Mouse (Mus musculus): Measurements from ENCODE around the gene Rab34. TPM values are rescaled to one million over a fixed set of nuclear protein-coding genes. Genes with fewer than 3 reads are reported as not detected.
A peak's percentile ranks its signal among the peaks of the same experiment; 100 is the strongest.

Gene Rab34
- 51.5 and 60.8 TPM in 2 replicates for polyA plus RNA-seq (2015; fragmentation: Nextera tagmentation; extraction: Ambion mirVana)

DNA sequence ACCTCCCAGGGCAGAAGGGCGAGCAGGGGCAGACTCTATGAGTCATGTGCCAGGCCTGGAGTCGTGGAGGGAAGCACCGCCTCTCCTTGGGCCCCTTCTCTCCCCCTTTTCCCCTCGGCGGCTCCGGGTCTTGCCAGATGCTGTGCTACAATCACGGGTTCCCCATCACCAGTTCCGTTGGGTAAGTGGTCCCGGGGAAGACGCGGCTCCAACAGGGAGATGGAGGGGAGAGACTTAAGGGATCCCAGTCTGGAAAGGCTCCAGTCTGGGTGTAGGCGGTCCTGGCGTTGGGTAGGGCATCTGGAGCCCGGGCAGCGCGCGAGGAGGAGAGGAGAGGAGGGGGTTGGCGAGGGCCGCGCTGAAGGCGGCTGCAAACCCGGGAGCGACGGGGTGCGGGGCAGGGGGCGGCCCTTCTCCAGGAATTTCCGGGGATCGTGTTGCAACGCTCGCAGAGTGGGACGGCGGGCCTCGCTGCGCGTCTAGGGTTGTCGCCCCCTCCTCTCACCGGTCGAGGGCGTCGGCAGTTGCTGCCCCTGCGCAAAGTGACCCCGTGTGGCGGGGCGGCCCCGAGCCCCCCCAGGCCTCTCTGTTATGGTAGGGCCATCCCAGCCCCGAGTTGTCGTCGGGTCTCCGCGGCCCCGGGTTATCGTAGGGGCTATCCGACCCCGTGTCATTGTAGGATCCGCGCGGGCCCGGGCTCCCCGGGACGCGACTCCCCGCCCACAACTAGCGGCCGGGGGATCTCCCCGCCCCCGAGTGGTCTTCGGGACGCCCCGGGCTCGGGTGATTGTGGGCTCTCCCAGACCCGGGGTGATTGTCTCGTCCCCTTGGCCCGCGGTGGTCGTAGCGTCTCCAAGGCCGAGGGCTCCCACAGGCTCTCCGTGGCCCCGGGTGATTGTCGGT is at the start of gene Rab34:
Gene Rab34 (plus strand): TSS at position 100 of the 903 bp plus-strand sequence.
- Histone ChIP-seq H3K9me3 (replicated peaks; ENCODE audit: control insufficient read depth, low read length) (no peaks in the 10 kb centered on the region), H3K9ac (ENCODE audit: low read length) (peak within 1 kb of the TSS; percentile 82), H3K27me3 (ENCODE audit: control insufficient read depth, insufficient read depth, low read length) (no peaks in the 10 kb centered on the region), H3K36me3 (ENCODE audit: control insufficient read depth, insufficient read depth) (peaks cover 16% of the 10 kb centered on the region), H3K4me1 (ENCODE audit: control insufficient read depth, insufficient read depth, low read length) (peaks cover 21% of the 10 kb centered on the region), H3K4me3 (ENCODE audit: low read length) (peak within 1 kb of the TSS; percentile 64), H3K27ac (ENCODE audit: low read length) (peak within 1 kb of the TSS; percentile 90), H3K4me2 (ENCODE audit: low read depth, low read length) (peak within 1 kb of the TSS; percentile 79)
- under 1% methylated on average over 76 of the region's 80 CpGs for WGBS
- ATAC-seq (replicated peaks; ENCODE audit: extremely low read depth, insufficient read depth, low FRiP score): peak; percentile 81

DNA sequence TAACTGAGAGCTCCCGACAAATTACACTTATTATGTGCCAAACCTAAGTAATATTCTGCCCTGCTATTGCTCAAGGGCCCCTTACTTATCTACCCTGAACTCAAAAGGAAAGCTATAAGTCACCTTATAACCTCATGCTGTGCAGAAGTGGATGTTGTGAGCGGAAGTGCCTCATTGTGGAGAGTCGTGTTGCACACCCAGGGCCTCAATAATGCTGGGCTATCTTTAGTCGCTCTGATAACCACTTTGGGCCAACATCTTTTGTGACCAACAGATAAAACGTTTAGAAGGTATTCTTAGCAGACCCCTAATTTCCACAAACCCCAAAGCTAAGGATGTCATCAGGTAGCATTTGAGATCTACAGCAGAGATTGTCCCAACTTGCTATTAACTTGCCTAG is 47.6 kb upstream of the Rab34 start:
- Histone ChIP-seq H3K9me3 (replicated peaks; ENCODE audit: control insufficient read depth, low read length) (no peaks in the 10 kb centered on the region), H3K9ac (ENCODE audit: low read length) (no peak overlapping the region), H3K36me3 (ENCODE audit: control insufficient read depth, insufficient read depth) (peaks cover 17% of the 10 kb centered on the region), H3K4me3 (ENCODE audit: low read length) (no peak overlapping the region), H3K27ac (ENCODE audit: low read length) (no peak overlapping the region), H3K4me2 (ENCODE audit: low read depth, low read length) (no peak overlapping the region), H3K4me1 (ENCODE audit: control insufficient read depth, insufficient read depth, low read length) (peaks cover 25% of the 10 kb centered on the region), H3K27me3 (ENCODE audit: control insufficient read depth, insufficient read depth, low read length) (no peaks in the 10 kb centered on the region)
- 39% methylated on average over 5 of the region's 5 CpGs for WGBS
- ATAC-seq (replicated peaks; ENCODE audit: extremely low read depth, insufficient read depth, low FRiP score): no peak

DNA sequence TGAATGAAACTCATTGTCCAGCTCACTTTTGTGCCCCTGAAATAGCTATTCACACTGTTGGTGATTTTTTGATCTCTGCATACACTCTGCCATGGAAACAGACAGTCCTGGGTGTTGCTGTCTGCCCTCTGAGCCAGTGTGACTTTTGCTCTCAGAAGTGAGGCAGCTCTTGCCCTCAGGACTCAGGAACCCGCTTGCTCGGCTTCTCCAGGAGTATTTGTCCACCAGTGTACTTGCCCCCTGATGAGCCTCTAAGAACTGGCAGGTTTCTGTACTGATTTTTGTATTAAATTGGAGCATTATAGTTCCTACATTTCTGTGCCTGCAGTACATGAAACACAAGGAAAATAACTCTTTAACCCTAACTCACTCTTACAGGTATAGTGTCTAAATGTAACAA is 44.7 kb upstream of the Rab34 start:
- no peaks in the 10 kb centered on the region for H3K9me3 ChIP-seq (replicated peaks; ENCODE audit: control insufficient read depth, low read length)
- peaks cover 32% of the 10 kb centered on the region for H3K36me3 ChIP-seq (ENCODE audit: control insufficient read depth, insufficient read depth)
- no peak overlapping the region for H3K27ac ChIP-seq (ENCODE audit: low read length)
- H3K4me3 ChIP-seq (ENCODE audit: low read length): no peak overlapping the region
- H3K9ac ChIP-seq (ENCODE audit: low read length): no peak overlapping the region
- H3K4me1 ChIP-seq (ENCODE audit: control insufficient read depth, insufficient read depth, low read length): peaks cover 15% of the 10 kb centered on the region
- WGBS: 88% methylated on average over 2 of the region's 2 CpGs
- H3K4me2 ChIP-seq (ENCODE audit: low read depth, low read length): no peak overlapping the region
- ATAC-seq (replicated peaks; ENCODE audit: extremely low read depth, insufficient read depth, low FRiP score): no peak
- no peaks in the 10 kb centered on the region for H3K27me3 ChIP-seq (ENCODE audit: control insufficient read depth, insufficient read depth, low read length)

DNA sequence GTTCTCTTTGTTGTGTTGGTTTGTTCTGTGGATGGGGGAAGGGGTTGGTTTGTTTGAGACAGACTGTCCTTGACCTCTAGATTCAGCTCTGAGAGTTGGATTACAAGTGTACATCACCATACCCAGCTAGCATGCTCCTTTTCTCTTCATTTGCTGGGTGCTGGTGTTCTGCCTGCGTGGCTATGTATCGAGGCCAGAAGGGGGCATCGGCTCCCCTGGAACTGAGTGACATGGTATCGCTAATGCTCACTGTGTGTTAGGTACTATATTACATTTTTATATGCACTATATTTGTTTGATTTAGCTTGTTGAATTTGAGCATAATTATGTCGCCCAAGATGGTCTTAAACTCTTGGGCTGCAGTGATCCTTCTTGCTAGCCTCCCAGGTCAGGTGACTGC is 42.1 kb upstream of the Rab34 start:
- Histone ChIP-seq H3K4me3 (ENCODE audit: low read length) (no peak overlapping the region), H3K4me2 (ENCODE audit: low read depth, low read length) (no peak overlapping the region), H3K9ac (ENCODE audit: low read length) (no peak overlapping the region), H3K9me3 (replicated peaks; ENCODE audit: control insufficient read depth, low read length) (no peaks in the 10 kb centered on the region), H3K4me1 (ENCODE audit: control insufficient read depth, insufficient read depth, low read length) (peaks cover 7% of the 10 kb centered on the region), H3K36me3 (ENCODE audit: control insufficient read depth, insufficient read depth) (peaks cover 49% of the 10 kb centered on the region), H3K27me3 (ENCODE audit: control insufficient read depth, insufficient read depth, low read length) (no peaks in the 10 kb centered on the region), H3K27ac (ENCODE audit: low read length) (no peak overlapping the region)
- 85% methylated on average over 5 of the region's 5 CpGs for WGBS
- no peak for ATAC-seq (replicated peaks; ENCODE audit: extremely low read depth, insufficient read depth, low FRiP score)

DNA sequence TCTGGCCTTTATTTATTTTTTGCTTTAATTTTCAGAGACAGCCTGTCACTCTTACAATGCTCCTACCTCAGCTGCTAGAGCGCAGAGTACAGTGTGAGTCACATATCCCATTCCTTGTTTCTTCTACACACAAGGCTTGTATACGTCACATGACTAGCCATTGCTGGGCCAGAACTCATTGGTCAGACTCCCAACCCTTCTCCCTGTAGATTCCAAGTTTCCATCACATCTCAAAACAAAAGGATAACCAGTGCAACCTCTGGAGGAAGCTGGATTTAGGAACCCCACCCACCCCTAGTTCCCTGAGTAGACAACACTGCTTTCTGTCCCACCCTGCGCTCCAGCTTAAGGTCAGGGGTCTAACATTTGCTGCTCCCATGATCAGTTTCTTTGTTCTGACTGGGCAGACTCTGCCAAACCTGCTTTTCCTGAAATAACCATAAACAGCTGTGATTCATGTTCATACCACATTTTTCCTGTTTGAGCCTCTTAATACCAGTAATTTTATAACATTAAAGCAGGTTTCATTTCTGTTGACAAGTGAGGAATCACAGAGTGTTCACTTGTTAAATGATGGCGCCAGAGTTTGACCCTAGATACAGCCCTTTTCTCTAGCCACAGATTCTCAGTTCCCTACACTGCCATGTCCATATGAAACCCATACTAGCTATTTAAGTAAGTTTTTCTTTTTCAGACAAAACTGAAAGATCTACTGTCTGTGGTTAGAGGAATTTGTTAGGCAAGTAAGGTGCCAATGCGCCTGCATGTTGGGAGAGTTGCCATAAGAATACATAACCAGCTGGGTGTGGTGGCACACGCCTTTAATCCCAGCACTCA is 41.3 kb upstream of the Rab34 start:
- WGBS: 85% methylated on average over 6 of the region's 6 CpGs
- Histone ChIP-seq H3K9ac (ENCODE audit: low read length) (no peak overlapping the region), H3K4me1 (ENCODE audit: control insufficient read depth, insufficient read depth, low read length) (peaks cover 2% of the 10 kb centered on the region; the same call in 1 of the 2 replicates), H3K4me3 (ENCODE audit: low read length) (no peak overlapping the region), H3K27me3 (ENCODE audit: control insufficient read depth, insufficient read depth, low read length) (no peaks in the 10 kb centered on the region), H3K36me3 (ENCODE audit: control insufficient read depth, insufficient read depth) (peaks cover 51% of the 10 kb centered on the region), H3K9me3 (replicated peaks; ENCODE audit: control insufficient read depth, low read length) (no peaks in the 10 kb centered on the region), H3K4me2 (ENCODE audit: low read depth, low read length) (no peak overlapping the region), H3K27ac (ENCODE audit: low read length) (no peak overlapping the region)
- ATAC-seq (replicated peaks; ENCODE audit: extremely low read depth, insufficient read depth, low FRiP score): 0 out of 2 replicates have a peak, but pooled peaks have one; percentile 37

DNA sequence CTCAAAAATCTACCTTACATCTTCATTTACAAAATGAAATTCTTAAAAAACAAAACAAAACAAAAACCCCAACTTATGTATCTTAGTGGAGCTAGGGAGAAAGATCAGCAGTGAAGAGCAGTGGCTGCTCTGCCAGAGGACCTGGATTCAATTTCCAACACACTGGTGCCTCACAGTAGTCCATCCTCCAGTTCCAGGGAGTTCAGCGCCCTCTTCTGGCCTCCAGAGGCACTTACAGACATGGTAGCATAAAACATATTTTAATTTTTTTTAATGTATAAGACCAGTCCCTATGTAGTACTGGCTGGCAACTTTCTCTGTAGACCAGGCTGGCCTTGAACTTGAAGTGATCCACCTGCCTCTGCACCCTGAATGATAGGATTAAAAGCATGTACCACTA is 37.1 kb upstream of the Rab34 start:
- peaks cover 53% of the 10 kb centered on the region for H3K36me3 ChIP-seq (ENCODE audit: control insufficient read depth, insufficient read depth)
- no peaks in the 10 kb centered on the region for H3K27me3 ChIP-seq (ENCODE audit: control insufficient read depth, insufficient read depth, low read length)
- H3K4me1 ChIP-seq (ENCODE audit: control insufficient read depth, insufficient read depth, low read length): 0 out of 2 replicates have a peak, but pooled peaks cover 5% of the 10 kb centered on the region
- no peak overlapping the region for H3K4me3 ChIP-seq (ENCODE audit: low read length)
- no peaks in the 10 kb centered on the region for H3K9me3 ChIP-seq (replicated peaks; ENCODE audit: control insufficient read depth, low read length)
- no peak for ATAC-seq (replicated peaks; ENCODE audit: extremely low read depth, insufficient read depth, low FRiP score)
- H3K4me2 ChIP-seq (ENCODE audit: low read depth, low read length): no peak overlapping the region
- no peak overlapping the region for H3K9ac ChIP-seq (ENCODE audit: low read length)
- no peak overlapping the region for H3K27ac ChIP-seq (ENCODE audit: low read length)
- 41% methylated on average over 1 of the region's 1 CpGs for WGBS

DNA sequence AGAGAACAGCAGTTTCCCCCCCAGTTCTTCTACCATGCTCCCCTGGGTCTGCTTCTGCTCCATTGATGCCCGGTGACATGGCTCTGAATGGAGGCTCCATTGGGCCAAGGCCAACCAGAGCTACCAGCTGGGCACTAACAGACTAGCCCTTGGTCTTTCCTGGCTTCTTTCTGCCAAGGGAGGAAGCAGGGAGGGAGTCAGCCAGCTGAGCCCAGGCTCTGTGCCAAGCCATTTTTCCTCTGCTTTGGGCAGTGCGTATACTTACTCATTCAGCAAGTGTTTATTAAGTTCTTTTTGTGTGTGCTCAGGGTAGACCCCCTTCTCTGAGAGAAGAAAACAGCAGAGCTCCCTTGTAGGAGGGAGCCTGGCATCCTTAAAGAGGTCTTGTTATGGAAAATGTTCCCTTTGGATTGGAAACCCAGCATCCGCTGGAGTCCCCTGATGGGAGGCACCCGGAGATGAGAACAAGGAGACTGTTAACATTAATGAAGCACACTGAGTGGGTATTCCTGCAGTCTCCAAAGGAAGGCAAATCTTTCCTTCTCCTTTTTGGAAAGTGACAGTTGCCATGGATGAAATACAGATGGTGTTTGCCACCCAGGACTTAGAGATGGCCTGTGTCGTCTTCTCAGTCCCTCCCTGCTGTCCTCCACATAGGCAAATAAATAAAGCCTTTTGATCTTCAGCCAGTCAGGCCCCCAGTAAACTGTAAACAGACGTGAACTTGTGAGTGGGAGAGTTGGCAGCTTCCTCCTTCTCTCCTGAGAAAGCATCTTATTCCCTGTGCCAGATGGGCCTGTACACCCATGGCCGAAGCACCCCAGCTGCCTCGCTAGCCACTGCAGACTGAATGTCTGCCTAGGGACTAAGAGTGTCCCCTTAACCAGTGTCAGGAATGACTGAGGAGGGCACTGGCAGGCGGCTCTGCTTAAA is 35.7 kb upstream of the Rab34 start:
- no peaks in the 10 kb centered on the region for H3K27me3 ChIP-seq (ENCODE audit: control insufficient read depth, insufficient read depth, low read length)
- H3K4me2 ChIP-seq (ENCODE audit: low read depth, low read length): no peak overlapping the region
- H3K9me3 ChIP-seq (replicated peaks; ENCODE audit: control insufficient read depth, low read length): no peaks in the 10 kb centered on the region
- H3K36me3 ChIP-seq (ENCODE audit: control insufficient read depth, insufficient read depth): peaks cover 50% of the 10 kb centered on the region
- H3K4me3 ChIP-seq (ENCODE audit: low read length): no peak overlapping the region
- ATAC-seq (replicated peaks; ENCODE audit: extremely low read depth, insufficient read depth, low FRiP score): 0 out of 2 replicates have a peak, but pooled peaks have one; percentile 10
- H3K9ac ChIP-seq (ENCODE audit: low read length): no peak overlapping the region
- H3K27ac ChIP-seq (ENCODE audit: low read length): peak overlapping the region; percentile 8
- H3K4me1 ChIP-seq (ENCODE audit: control insufficient read depth, insufficient read depth, low read length): 0 out of 2 replicates have a peak, but pooled peaks cover 5% of the 10 kb centered on the region
- WGBS: 60% methylated on average over 9 of the region's 9 CpGs

DNA sequence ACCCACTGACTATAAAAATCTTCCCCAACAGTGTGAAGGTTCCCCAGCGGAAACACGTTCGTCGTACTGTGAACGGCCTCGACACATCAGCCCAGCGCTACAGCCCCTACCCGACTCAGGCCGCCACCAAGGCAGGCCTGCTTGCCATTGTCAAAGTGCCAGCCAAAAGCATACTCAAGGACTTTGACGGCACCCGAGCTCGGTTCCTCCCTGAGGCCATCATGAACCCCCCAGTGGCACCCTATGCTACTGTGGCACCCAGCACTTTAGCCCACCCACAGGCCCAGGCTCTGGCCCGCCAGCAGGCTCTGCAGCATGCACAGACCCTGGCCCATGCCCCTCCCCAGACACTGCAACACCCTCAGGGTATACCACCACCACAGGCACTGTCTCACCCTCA is 34.5 kb upstream of the Rab34 start:
- peaks cover 54% of the 10 kb centered on the region for H3K36me3 ChIP-seq (ENCODE audit: control insufficient read depth, insufficient read depth)
- 81% methylated on average over 13 of the region's 13 CpGs for WGBS
- no peak overlapping the region for H3K4me3 ChIP-seq (ENCODE audit: low read length)
- H3K4me2 ChIP-seq (ENCODE audit: low read depth, low read length): no peak overlapping the region
- no peak overlapping the region for H3K9ac ChIP-seq (ENCODE audit: low read length)
- ATAC-seq (replicated peaks; ENCODE audit: extremely low read depth, insufficient read depth, low FRiP score): no peak
- no peaks in the 10 kb centered on the region for H3K27me3 ChIP-seq (ENCODE audit: control insufficient read depth, insufficient read depth, low read length)
- no peak overlapping the region for H3K27ac ChIP-seq (ENCODE audit: low read length)
- H3K9me3 ChIP-seq (replicated peaks; ENCODE audit: control insufficient read depth, low read length): no peaks in the 10 kb centered on the region
- 0 out of 2 replicates have a peak, but pooled peaks cover 5% of the 10 kb centered on the region for H3K4me1 ChIP-seq (ENCODE audit: control insufficient read depth, insufficient read depth, low read length)
